Mouse (Mus musculus): ENCODE results near the gene Ddo.

GRCm38 (mm10) chr10:40666943-40667342, 37.1 kb downstream of the Ddo start:
- TF ChIP-seq POLR2A (IDR thresholded peaks at IDR 0.05; ENCODE audit: borderline replicate concordance, low read depth, low read length) (no peak), CTCF (IDR thresholded peaks at IDR 0.05; ENCODE audit: low read depth, low read length) (no peak)

All from bone marrow macrophage, adult 2 months (primary cell).